Mouse (Mus musculus) midbrain, embryonic 13.5 days (tissue): ENCODE results near the gene Gga3. TPM values are rescaled to one million over a fixed set of nuclear protein-coding genes. Genes with fewer than 3 reads are reported as not detected.

Experiments
- ATAC-seq: fragments of 200-750 bp; cut with Nextera tagmentation; 2 replicates; pipeline ENCODE4 v1.8.0; 2017; ENCODE audit warnings: mild to moderate bottlenecking, moderate TSS enrichment, moderate library complexity
- H3K27ac ChIP-seq: fragments of 300-500 bp; sonication (generic); 2 replicates; pipeline ENCODE4 v1.5.1; 2015; ENCODE audit warnings: inconsistent platforms, mild to moderate bottlenecking, moderate library complexity
- H3K27me3 ChIP-seq: fragments of 300-500 bp; sonication (generic); 2 replicates; pipeline ENCODE4 v1.6.1; 2015; ENCODE audit warnings: mild to moderate bottlenecking, inconsistent platforms
- H3K36me3 ChIP-seq: fragments of 300-500 bp; sonication (generic); 2 replicates; pipeline ENCODE4 v1.6.1; 2015; ENCODE audit warnings: mild to moderate bottlenecking, inconsistent platforms
- H3K4me1 ChIP-seq: fragments of 300-500 bp; sonication (generic); replicated peaks from 2 replicates; pipeline ENCODE4 v1.6.1; 2015; ENCODE audit warnings: inconsistent platforms
- H3K4me2 ChIP-seq: fragments of 300-500 bp; sonication (generic); replicated peaks from 2 replicates; pipeline ENCODE4 v1.6.1; 2015; ENCODE audit warnings: moderate library complexity, mild to moderate bottlenecking, inconsistent platforms
- H3K4me3 ChIP-seq: fragments of 300-500 bp; sonication (generic); replicated peaks from 2 replicates; pipeline ENCODE4 v1.5.1; 2015; ENCODE audit warnings: mild to moderate bottlenecking, inconsistent platforms
- H3K9ac ChIP-seq: fragments of 300-500 bp; sonication (generic); replicated peaks from 2 replicates; pipeline ENCODE4 v1.6.1; 2015; ENCODE audit warnings: mild to moderate bottlenecking, inconsistent platforms
- H3K9me3 ChIP-seq: fragments of 300-500 bp; sonication (generic); 2 replicates; pipeline ENCODE4 v1.6.1; 2016; ENCODE audit warnings: mild to moderate bottlenecking, inconsistent platforms
- WGBS: fragments of 180-500 bp; shearing (Covaris S2); methylation state at CpG from one replicate; pipeline ENCODE4 v1.1.7; 2015; 5-methylcytosine and 5-hydroxymethylcytosine counted together
- polyA plus RNA-seq: library from polyadenylated mRNA; unstranded; fragments of >200 nt; fragmentation: Nextera tagmentation; extraction: Ambion mirVana; gene quantifications from 2 replicates; pipeline ENCODE4 v1.2.1, GENCODE M21; 2015

The Gga3 gene
- polyA plus RNA-seq, 1 experiment from 2014 or later: 38.1 TPM

- H3K4me2 ChIP-seq: no peak overlapping the region
- no peaks in the 10 kb centered on the region for H3K27me3 ChIP-seq
- no peak overlapping the region for H3K4me3 ChIP-seq
- WGBS: 85% methylated on average over 10 of the region's 10 CpGs
- no peaks in the 10 kb centered on the region for H3K9me3 ChIP-seq
- no peak overlapping the region for H3K9ac ChIP-seq
- no peak for ATAC-seq
- H3K27ac ChIP-seq: no peak overlapping the region
- H3K4me1 ChIP-seq: no peaks in the 10 kb centered on the region
- peaks cover 96% of the 10 kb centered on the region for H3K36me3 ChIP-seq
Measured at GRCm38 (mm10) chr11:115582913-115583606, 20.8 kb downstream of the Gga3 start.

GRCm38 (mm10) chr11:115579080-115579479, 24.8 kb downstream of the Gga3 start:
- Histone ChIP-seq H3K4me3 (no peak overlapping the region), H3K4me2 (no peak overlapping the region), H3K9me3 (no peaks in the 10 kb centered on the region), H3K36me3 (peaks cover 67% of the 10 kb centered on the region), H3K27me3 (no peaks in the 10 kb centered on the region), H3K4me1 (no peaks in the 10 kb centered on the region), H3K27ac (no peak overlapping the region), H3K9ac (no peak overlapping the region)
- no peak for ATAC-seq

GRCm38 (mm10) chr11:115564961-115565360, 38.9 kb downstream of the Gga3 start:
- H3K9ac ChIP-seq: peak overlapping the region; percentile 73
- peaks cover 19% of the 10 kb centered on the region for H3K4me1 ChIP-seq
- H3K9me3 ChIP-seq: no peaks in the 10 kb centered on the region
- peak overlapping the region; percentile 79 for H3K4me2 ChIP-seq
- no peak overlapping the region for H3K27ac ChIP-seq
- ATAC-seq: no peak
- peaks cover 36% of the 10 kb centered on the region for H3K36me3 ChIP-seq
- no peaks in the 10 kb centered on the region for H3K27me3 ChIP-seq
- peak overlapping the region; percentile 64 for H3K4me3 ChIP-seq
- 22% methylated on average over 7 of the region's 7 CpGs for WGBS

- H3K4me2 ChIP-seq: peak within 1 kb of the TSS; percentile 79
- peak; percentile 96 for ATAC-seq
- H3K4me3 ChIP-seq: peak within 1 kb of the TSS; percentile 64
- no peaks in the 10 kb centered on the region for H3K27me3 ChIP-seq
- under 1% methylated on average over 42 of the region's 42 CpGs for WGBS
- H3K4me1 ChIP-seq: peaks cover 19% of the 10 kb centered on the region
- H3K36me3 ChIP-seq: peaks cover 28% of the 10 kb centered on the region
- H3K9me3 ChIP-seq: no peaks in the 10 kb centered on the region
- peak within 1 kb of the TSS; percentile 79 for H3K27ac ChIP-seq
- H3K9ac ChIP-seq: peak within 1 kb of the TSS; percentile 73
Measured at GRCm38 (mm10) chr11:115564064-115564809, 39.6 kb downstream of the Gga3 start, which contains the start of gene Nup85. TSS of gene Nup85 (plus strand) at chr11:115564434.

GRCm38 (mm10) chr11:115563406-115563805, 40.4 kb downstream of the Gga3 start:
- no peak for ATAC-seq
- peak overlapping the region; percentile 73; the same call in 1 of the 2 replicates for H3K9ac ChIP-seq
- 41% methylated on average over 4 of the region's 4 CpGs for WGBS

GRCm38 (mm10) chr11:115555717-115556116, 48.1 kb downstream of the Gga3 start:
- H3K27me3 ChIP-seq: no peaks in the 10 kb centered on the region
- no peaks in the 10 kb centered on the region for H3K4me1 ChIP-seq
- no peak for ATAC-seq
- H3K9me3 ChIP-seq: no peaks in the 10 kb centered on the region
- no peak overlapping the region for H3K4me3 ChIP-seq
- H3K36me3 ChIP-seq: no peaks in the 10 kb centered on the region
- H3K27ac ChIP-seq: no peak overlapping the region
- no peak overlapping the region for H3K4me2 ChIP-seq
- no peak overlapping the region for H3K9ac ChIP-seq
- 81% methylated on average over 17 of the region's 17 CpGs for WGBS

More at GRCm38 (mm10) chr11:115563406-115563805, 40.4 kb downstream of the Gga3 start:
- H3K27me3 ChIP-seq: no peaks in the 10 kb centered on the region
- H3K4me2 ChIP-seq: peak overlapping the region; percentile 79
- H3K36me3 ChIP-seq: peaks cover 20% of the 10 kb centered on the region
- peak overlapping the region; percentile 64 for H3K4me3 ChIP-seq
- no peaks in the 10 kb centered on the region for H3K9me3 ChIP-seq
- peak overlapping the region; percentile 79 for H3K27ac ChIP-seq
- peaks cover 19% of the 10 kb centered on the region for H3K4me1 ChIP-seq

GRCm38 (mm10) chr11:115552783-115553182, 51.1 kb downstream of the Gga3 start:
- Histone ChIP-seq H3K4me3 (no peak overlapping the region), H3K27ac (no peak overlapping the region), H3K36me3 (no peaks in the 10 kb centered on the region), H3K27me3 (no peaks in the 10 kb centered on the region), H3K4me2 (no peak overlapping the region), H3K9ac (no peak overlapping the region), H3K9me3 (no peaks in the 10 kb centered on the region), H3K4me1 (no peaks in the 10 kb centered on the region)
- ATAC-seq: no peak
- WGBS: 53% methylated on average over 4 of the region's 4 CpGs

- Histone ChIP-seq H3K9ac (no peak overlapping the region), H3K36me3 (no peaks in the 10 kb centered on the region), H3K27me3 (peaks cover 3% of the 10 kb centered on the region; the same call in 1 of the 2 replicates), H3K27ac (no peak overlapping the region), H3K4me1 (no peaks in the 10 kb centered on the region), H3K9me3 (no peaks in the 10 kb centered on the region), H3K4me2 (no peak overlapping the region), H3K4me3 (no peak overlapping the region)
- no peak for ATAC-seq
- 84% methylated on average over 4 of the region's 4 CpGs for WGBS
Measured at GRCm38 (mm10) chr11:115543571-115543970, 60.3 kb downstream of the Gga3 start.

GRCm38 (mm10) chr11:115538045-115538444, 65.8 kb downstream of the Gga3 start:
- Histone ChIP-seq H3K4me2 (no peak overlapping the region), H3K36me3 (peaks cover 12% of the 10 kb centered on the region), H3K4me1 (peaks cover 20% of the 10 kb centered on the region), H3K4me3 (no peak overlapping the region), H3K27ac (no peak overlapping the region), H3K27me3 (0 out of 2 replicates have a peak, but pooled peaks cover 3% of the 10 kb centered on the region), H3K9ac (no peak overlapping the region), H3K9me3 (no peaks in the 10 kb centered on the region)
- WGBS: 55% methylated on average over 2 of the region's 2 CpGs
- ATAC-seq: no peak

- no peaks in the 10 kb centered on the region for H3K9me3 ChIP-seq
- 87% methylated on average over 10 of the region's 10 CpGs for WGBS
- H3K27ac ChIP-seq: peak overlapping the region; percentile 99
- peak overlapping the region; percentile 52; the same call in 1 of the 2 replicates for H3K9ac ChIP-seq
- H3K36me3 ChIP-seq: peaks cover 22% of the 10 kb centered on the region
- H3K4me2 ChIP-seq: peak overlapping the region; percentile 72
- peak overlapping the region; percentile 97 for H3K4me3 ChIP-seq
- H3K27me3 ChIP-seq: 0 out of 2 replicates have a peak, but pooled peaks cover 3% of the 10 kb centered on the region
- H3K4me1 ChIP-seq: peaks cover 29% of the 10 kb centered on the region
- ATAC-seq: peak; percentile 22; the same call in 1 of the 2 replicates
Measured at GRCm38 (mm10) chr11:115536856-115537568, 66.8 kb downstream of the Gga3 start.

- peaks cover 34% of the 10 kb centered on the region for H3K4me1 ChIP-seq
- peak; percentile 91 for ATAC-seq
- peak within 1 kb of the TSS; percentile 72 for H3K4me2 ChIP-seq
- H3K4me3 ChIP-seq: peak within 1 kb of the TSS; percentile 97
- peaks cover 30% of the 10 kb centered on the region for H3K36me3 ChIP-seq
- H3K9ac ChIP-seq: peak within 1 kb of the TSS; percentile 96
- no peaks in the 10 kb centered on the region for H3K27me3 ChIP-seq
- no peaks in the 10 kb centered on the region for H3K9me3 ChIP-seq
- 3% methylated on average over 26 of the region's 70 CpGs for WGBS
- H3K27ac ChIP-seq: peak within 1 kb of the TSS; percentile 99
Measured at GRCm38 (mm10) chr11:115536038-115536681, 67.7 kb downstream of the Gga3 start, which contains the start of gene Sumo2. TSS of gene Sumo2 (minus strand) at chr11:115536276.
